ENCODE assay signal across 8 mouse cellular contexts in genomic region chr13:56657946-56658512, GRCm38 (mm10). TPM values are rescaled to one million over a fixed set of nuclear protein-coding genes. Genes with fewer than 3 reads are reported as not detected.
DNase-seq lines count a peak whose midpoint lies in the region; ATAC-seq and TF ChIP-seq lines count a peak whose summit lies in the region.

No protein-coding gene starts in this region.

- H3K9me3 ChIP-seq in forebrain, embryonic 14.5 days (replicated peaks; ENCODE audit: control insufficient read depth, low read length): no peaks in the 10 kb centered on the region
- no peaks in the 10 kb centered on the region for H3K9me3 ChIP-seq in forebrain, embryonic 16.5 days (ENCODE audit: control insufficient read depth, low read length)

- ATAC-seq in forebrain, embryonic 14.5 days: no peak
- no peak for ATAC-seq in forebrain, embryonic 16.5 days
- peak; percentile 50 for ATAC-seq in inflammation-experienced regulatory T-cells, adult 6 months
- ATAC-seq in monocyte, adult 5-6 weeks (replicated peaks; ENCODE audit: insufficient number of reproducible peaks, low FRiP score, low TSS enrichment, poor library complexity, severe bottlenecking): 0 out of 2 replicates have a peak, but pooled peaks have one; percentile 54

- no peak overlapping the region for H3K4me3 ChIP-seq in forebrain, embryonic 14.5 days (ENCODE audit: low read depth, low read length)
- H3K4me3 ChIP-seq in forebrain, embryonic 16.5 days (replicated peaks; ENCODE audit: low read length): no peak overlapping the region
- H3K4me3 ChIP-seq in embryonic fibroblast, embryonic 13.5 days (ENCODE audit: insufficient read depth, low read length): no peak overlapping the region

- H3K36me3 ChIP-seq in forebrain, embryonic 14.5 days (ENCODE audit: control insufficient read depth, insufficient read depth, low read length): no peaks in the 10 kb centered on the region
- H3K36me3 ChIP-seq in forebrain, embryonic 16.5 days (ENCODE audit: control insufficient read depth, insufficient read depth): no peaks in the 10 kb centered on the region
- H3K36me3 ChIP-seq in splenic B cell, adult 2 months (ENCODE audit: control insufficient read depth, insufficient read depth, low read length, poor library complexity, severe bottlenecking): no peaks in the 10 kb centered on the region

- H3K27ac ChIP-seq in forebrain, embryonic 14.5 days (ENCODE audit: low read depth, low read length): no peak overlapping the region
- H3K27ac ChIP-seq in forebrain, embryonic 16.5 days (ENCODE audit: low read length): no peak overlapping the region
- no peak overlapping the region for H3K27ac ChIP-seq in embryonic fibroblast, embryonic 13.5 days (ENCODE audit: insufficient read depth, low read length)

- intact Hi-C loops in left cerebral cortex, postnatal 25 days (cut with DNase I): loop anchor here (2.0 to 5.0 kb wide), 4 partner anchors 77 to 183 kb away; no protein-coding TSS in a partner anchor

- TF ChIP-seq CTCF in embryonic fibroblast, embryonic 13.5 days (IDR thresholded peaks at IDR 0.05; ENCODE audit: borderline replicate concordance, insufficient read depth, low read length): peak; percentile 77; the same call in 1 of the 2 replicates

- DNase-seq in forebrain, embryonic 14.5 days (ENCODE audit: low spot score): peak; percentile 82
- DNase-seq in adrenal gland, postnatal 4 days (ENCODE audit: low spot score in 2 of 2): peak; percentile 46 to 65
- peak; percentile 61 to 71 for DNase-seq in left cerebral cortex, postnatal 25 days (ENCODE audit: low spot score in 2 of 2)
- DNase-seq in splenic B cell, adult 2 months (ENCODE audit: low read depth, low spot score): peak; percentile 77

- no peaks in the 10 kb centered on the region for H3K27me3 ChIP-seq in forebrain, embryonic 14.5 days (replicated peaks; ENCODE audit: control insufficient read depth, insufficient read depth, low read length)
- no peaks in the 10 kb centered on the region for H3K27me3 ChIP-seq in forebrain, embryonic 16.5 days (replicated peaks; ENCODE audit: control insufficient read depth, insufficient read depth, low read length)
- no peaks in the 10 kb centered on the region for H3K27me3 ChIP-seq in splenic B cell, adult 2 months (ENCODE audit: control insufficient read depth, insufficient read depth, low read length, poor library complexity, severe bottlenecking)

- H3K9ac ChIP-seq in forebrain, embryonic 14.5 days (ENCODE audit: low read length): no peak overlapping the region
- no peak overlapping the region for H3K9ac ChIP-seq in forebrain, embryonic 16.5 days (replicated peaks; ENCODE audit: low read depth, low read length)

- H3K4me1 ChIP-seq in forebrain, embryonic 14.5 days (ENCODE audit: control insufficient read depth, insufficient read depth, low read length): no peaks in the 10 kb centered on the region
- no peaks in the 10 kb centered on the region for H3K4me1 ChIP-seq in forebrain, embryonic 16.5 days (replicated peaks; ENCODE audit: control insufficient read depth, insufficient read depth, low read length)
- H3K4me1 ChIP-seq in embryonic fibroblast, embryonic 13.5 days (ENCODE audit: control insufficient read depth, insufficient read depth, low read length): no peaks in the 10 kb centered on the region

- no peak for TF ChIP-seq POLR2A in embryonic fibroblast, embryonic 13.5 days (IDR thresholded peaks at IDR 0.05; ENCODE audit: low read depth, low read length)

- no peak overlapping the region for H3K4me2 ChIP-seq in forebrain, embryonic 14.5 days (ENCODE audit: low read length)
- H3K4me2 ChIP-seq in forebrain, embryonic 16.5 days (ENCODE audit: low read length): no peak overlapping the region

- 37% methylated on average over 7 of the region's 7 CpGs for WGBS in forebrain, embryonic 14.5 days
- WGBS in forebrain, embryonic 16.5 days: 33% methylated on average over 7 of the region's 7 CpGs

RNA-seq across cellular contexts. Expression of gene Smad5, which starts 44.8 kb away (rescaled TPM):
- 39.7 and 45.8 TPM in 2 replicates for polyA plus RNA-seq in forebrain, embryonic 14.5 days (2014; fragmentation: Nextera tagmentation; extraction: Ambion mirVana)
- polyA plus RNA-seq in forebrain, embryonic 16.5 days (2015; fragmentation: Nextera tagmentation; extraction: Ambion mirVana): 32.9 and 37.6 TPM in 2 replicates
- total RNA-seq in adrenal gland, postnatal 4 days (2021): 10 to 100 TPM; 80.4 to 81.3 TPM
- polyA plus RNA-seq in embryonic fibroblast, embryonic 13.5 days (2011; ENCODE audit: insufficient read length, low read depth, missing spikeins): 59.8 and 75.9 TPM in 2 replicates
- polyA plus RNA-seq in inflammation-experienced regulatory T-cells, adult 6 months (2017; shearing (Covaris generic)): 10 to 100 TPM in 2 of 3 experiments, 1 to 10 TPM in 1; 7.3 to 10.6 (median 10.5) TPM
- total RNA-seq in left cerebral cortex, postnatal 25 days (2021): 10 to 100 TPM; 20.2 to 20.3 TPM
- 19.5 to 20.2 TPM (median 19.5 TPM) in 3 replicates for total RNA-seq in monocyte, adult 5-6 weeks (2017)

RNA-seq across cellular contexts. Expression of gene Tgfbi, which starts 48.7 kb away (rescaled TPM):
- polyA plus RNA-seq in forebrain, embryonic 14.5 days (2014; fragmentation: Nextera tagmentation; extraction: Ambion mirVana): 3.0 and 3.8 TPM in 2 replicates
- 3.8 and 4.7 TPM in 2 replicates for polyA plus RNA-seq in forebrain, embryonic 16.5 days (2015; fragmentation: Nextera tagmentation; extraction: Ambion mirVana)
- 10 to 100 TPM; 52.0 to 53.4 TPM for total RNA-seq in adrenal gland, postnatal 4 days (2021)
- 64.4 and 125 TPM in 2 replicates for polyA plus RNA-seq in embryonic fibroblast, embryonic 13.5 days (2011; ENCODE audit: insufficient read length, low read depth, missing spikeins)
- polyA plus RNA-seq in inflammation-experienced regulatory T-cells, adult 6 months (2017; shearing (Covaris generic)): 1 to 10 TPM in 1 of 3 experiments, under 1 TPM in 1, not detected in 1; 0.41 to 1.1 TPM
- 1 to 10 TPM; 3.8 to 4.1 TPM for total RNA-seq in left cerebral cortex, postnatal 25 days (2021)
- 73.8 to 154 TPM (median 152 TPM) in 3 replicates for total RNA-seq in monocyte, adult 5-6 weeks (2017)

Comparison
In these comparisons a context has a peak if more than half of its experiments do, and no peak if none do; other contexts are left out.
1. ATAC-seq: peak in inflammation-experienced regulatory T-cells, adult 6 months (single experiment) and monocyte, adult 5-6 weeks (single experiment); none in forebrain, embryonic 14.5 days (single experiment) and forebrain, embryonic 16.5 days (single experiment).
2. RNA of gene Tgfbi, which starts 48.7 kb away (polyA plus RNA-seq): 64.4 to 125 TPM in embryonic fibroblast, embryonic 13.5 days; 3.0 to 3.8 TPM in forebrain, embryonic 14.5 days, 3.8 to 4.7 TPM in forebrain, embryonic 16.5 days and 0.41 to 1.1 TPM in inflammation-experienced regulatory T-cells, adult 6 months; every median in the first group is over 10 times any median in the second.
3. Peak in every context shown above with its lines, with median percentiles within 50 percentile points of each other: DNase-seq.